Mouse (Mus musculus) ES-Bruce4 (cell line): ENCODE data around the gene Kcnk1. TPM values are rescaled to one million over a fixed set of nuclear protein-coding genes. Genes with fewer than 3 reads are reported as not detected.

Experiments
- H3K27ac ChIP-seq: 2 replicates; pipeline ENCODE4 v1.5.1; 2012; ENCODE audit warnings: low read length, inconsistent platforms; ENCODE audit not compliant: insufficient read depth
- H3K27me3 ChIP-seq: 2 replicates; pipeline ENCODE4 v1.6.1; 2012; ENCODE audit warnings: mild to moderate bottlenecking, low read length, inconsistent platforms; ENCODE audit not compliant: control insufficient read depth, poor library complexity, insufficient read depth, severe bottlenecking
- H3K36me3 ChIP-seq: 2 replicates; pipeline ENCODE4 v1.6.1; 2012; ENCODE audit warnings: inconsistent platforms, mild to moderate bottlenecking, low read length, moderate library complexity; ENCODE audit not compliant: control insufficient read depth, poor library complexity, insufficient read depth, severe bottlenecking
- H3K4me1 ChIP-seq: one replicate; pipeline ENCODE4 v1.8.1; 2011; ENCODE audit warnings: low read length; ENCODE audit not compliant: control insufficient read depth, insufficient read depth
- H3K4me3 ChIP-seq: 2 replicates; pipeline ENCODE4 v1.5.1; 2011; ENCODE audit warnings: low read depth, mild to moderate bottlenecking, low read length
- H3K9ac ChIP-seq: 2 replicates; pipeline ENCODE4 v1.6.1; 2012; ENCODE audit warnings: low read depth, mild to moderate bottlenecking, inconsistent platforms; ENCODE audit not compliant: poor library complexity, severe bottlenecking
- H3K9me3 ChIP-seq: replicated peaks from 2 replicates; pipeline ENCODE4 v1.6.1; 2012; ENCODE audit warnings: mild to moderate bottlenecking, low read length, inconsistent platforms; ENCODE audit not compliant: control insufficient read depth, poor library complexity, insufficient read depth, severe bottlenecking
- CTCF ChIP-seq: IDR thresholded peaks from one replicate; pipeline ENCODE4 v1.8.1; 2011; ENCODE audit warnings: low read depth, low read length
- EP300 ChIP-seq: IDR thresholded peaks from 2 replicates; pipeline ENCODE4 v1.6.1; 2011; ENCODE audit warnings: low read depth, low read length; ENCODE audit not compliant: insufficient read depth
- POLR2A ChIP-seq: IDR thresholded peaks from one replicate; pipeline ENCODE4 v1.8.1; 2011; ENCODE audit warnings: low read length; ENCODE audit not compliant: insufficient read depth
- polyA plus RNA-seq: library from polyadenylated mRNA; stranded (reverse); fragments of >200 nt; gene quantifications from 2 replicates; pipeline ENCODE4 v1.2.4, GENCODE M21; 2011; ENCODE audit warnings: low read depth; ENCODE audit not compliant: missing spikeins, insufficient read depth, insufficient read length

The Kcnk1 gene
- polyA plus RNA-seq, result 38.8 and 40.0 TPM in 2 replicates

GRCm38 (mm10) chr8:125995101-125995986 lies at the start of gene Kcnk1:
Kcnk1 (plus strand) TSS chr8:125995170.
- H3K36me3 ChIP-seq, result no peaks in the 10 kb centered on the region
- peaks cover 10% of the 10 kb centered on the region for H3K4me1 ChIP-seq
- peak within 1 kb of the TSS; percentile 92 for H3K4me3 ChIP-seq
- TF ChIP-seq CTCF (no peak), POLR2A (peak; percentile 21), EP300 (0 out of 2 replicates have a peak, but pooled peaks have one; percentile 3)
- no peak within 1 kb of the TSS; the same call in 1 of the 2 replicates for H3K27ac ChIP-seq
- H3K27me3 ChIP-seq, result no peaks in the 10 kb centered on the region
- H3K9ac ChIP-seq, result peak within 1 kb of the TSS; percentile 77
- no peaks in the 10 kb centered on the region for H3K9me3 ChIP-seq

- TF ChIP-seq EP300, result no peak
- Histone ChIP-seq H3K9ac (no peak overlapping the region), H3K9me3 (no peaks in the 10 kb centered on the region), H3K36me3 (no peaks in the 10 kb centered on the region), H3K4me1 (no peaks in the 10 kb centered on the region), H3K27me3 (no peaks in the 10 kb centered on the region), H3K27ac (no peak overlapping the region), H3K4me3 (no peak overlapping the region)
Observed at GRCm38 (mm10) chr8:125948696-125949308, 46.2 kb upstream of the Kcnk1 start.

GRCm38 (mm10) chr8:125950007-125950940 lies 44.7 kb upstream of the Kcnk1 start:
- H3K4me3 ChIP-seq, result no peak overlapping the region
- no peak overlapping the region for H3K27ac ChIP-seq
- H3K4me1 ChIP-seq, result no peaks in the 10 kb centered on the region
- no peaks in the 10 kb centered on the region for H3K36me3 ChIP-seq
- no peaks in the 10 kb centered on the region for H3K9me3 ChIP-seq
- H3K9ac ChIP-seq, result no peak overlapping the region
- TF ChIP-seq CTCF, result peak; percentile 58
- TF ChIP-seq POLR2A, result no peak
- H3K27me3 ChIP-seq, result no peaks in the 10 kb centered on the region

- Histone ChIP-seq H3K27me3 (0 out of 2 replicates have a peak, but pooled peaks cover 2% of the 10 kb centered on the region), H3K4me3 (no peak overlapping the region), H3K4me1 (no peaks in the 10 kb centered on the region), H3K27ac (no peak overlapping the region), H3K9ac (no peak overlapping the region), H3K36me3 (no peaks in the 10 kb centered on the region), H3K9me3 (no peaks in the 10 kb centered on the region; the same call in 1 of the 2 replicates)
- no peak for TF ChIP-seq POLR2A
- TF ChIP-seq EP300, result no peak
- TF ChIP-seq CTCF, result peak; percentile 40
Observed at GRCm38 (mm10) chr8:125955671-125956070, 39.3 kb upstream of the Kcnk1 start.

GRCm38 (mm10) chr8:125956796-125957195 lies 38.2 kb upstream of the Kcnk1 start:
- Histone ChIP-seq H3K27ac (no peak overlapping the region), H3K27me3 (0 out of 2 replicates have a peak, but pooled peaks cover 2% of the 10 kb centered on the region), H3K9ac (no peak overlapping the region), H3K9me3 (peaks cover 3% of the 10 kb centered on the region; the same call in 1 of the 2 replicates), H3K36me3 (no peaks in the 10 kb centered on the region), H3K4me1 (no peaks in the 10 kb centered on the region), H3K4me3 (no peak overlapping the region)
- TF ChIP-seq POLR2A (no peak), CTCF (no peak), EP300 (no peak)
